Mouse (Mus musculus) left cerebral cortex, postnatal 4 days (tissue): ENCODE results near the gene Cep83. TPM values are rescaled to one million over a fixed set of nuclear protein-coding genes. Genes with fewer than 3 reads are reported as not detected.
A peak's percentile ranks its signal among the peaks of the same experiment; 100 is the strongest.

ENCODE experiments used
- DNase-seq: peaks from one replicate; pipeline ENCODE4 v3.0.0-alpha.2; 2022
- intact Hi-C: fragments of 180-260 bp; cut with DNase I; formaldehyde crosslinking; loops from one replicate; pipeline ENCODE4 v1.15.1; 2025
- total RNA-seq, 2 experiments: library from RNA; stranded (reverse); gene quantifications; 2 replicates each; pipeline ENCODE4 v1.2.3; 2021

Gene Cep83
- total RNA-seq, 2 experiments from 2014 or later, result 29.7 to 31.8 TPM

DNA sequence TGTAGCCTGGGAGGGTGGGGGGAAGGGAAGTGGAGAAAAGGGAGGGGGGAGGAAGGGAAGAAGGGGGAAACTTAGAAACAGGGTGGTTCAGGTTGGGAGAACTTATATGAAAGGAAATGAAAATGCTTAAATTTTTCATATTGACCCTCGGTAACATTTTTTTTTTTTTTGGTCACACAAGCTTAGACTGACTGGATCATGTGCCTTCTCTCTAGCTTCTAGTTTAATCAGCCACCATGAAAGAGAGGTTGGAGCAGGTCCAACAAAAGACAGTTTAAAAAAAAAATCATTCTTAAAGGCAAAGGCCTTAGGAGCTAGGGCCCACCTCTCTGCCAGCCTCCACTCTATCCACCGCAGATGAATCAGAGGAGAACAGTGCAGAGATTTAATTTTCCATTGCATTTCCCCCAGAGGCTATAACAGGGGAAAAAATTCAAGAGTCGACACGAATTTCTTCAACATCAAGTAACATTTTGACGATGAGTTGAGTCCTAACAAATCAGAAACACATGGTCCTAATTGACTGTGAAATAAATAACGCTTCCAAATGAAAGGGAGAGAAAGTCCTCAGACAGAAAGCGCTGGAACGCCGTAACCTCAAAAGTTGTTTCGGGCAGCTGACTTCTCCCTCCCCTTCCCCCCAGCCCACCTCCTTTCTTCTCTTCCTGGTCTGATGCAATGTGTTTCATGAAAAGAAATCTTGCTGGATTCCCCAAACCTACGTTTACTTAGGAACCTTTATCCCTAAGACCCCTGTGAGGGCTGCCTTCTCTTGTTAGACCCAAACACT, 135.7 kb downstream of the Cep83 start:
- DNase-seq, result no peak
- intact Hi-C loops, result no loop called here

GRCm38 (mm10) chr10:94825951-94826350, 137.5 kb downstream of the Cep83 start:
- DNase-seq, result no peak
- intact Hi-C loops, result no loop called here

DNA sequence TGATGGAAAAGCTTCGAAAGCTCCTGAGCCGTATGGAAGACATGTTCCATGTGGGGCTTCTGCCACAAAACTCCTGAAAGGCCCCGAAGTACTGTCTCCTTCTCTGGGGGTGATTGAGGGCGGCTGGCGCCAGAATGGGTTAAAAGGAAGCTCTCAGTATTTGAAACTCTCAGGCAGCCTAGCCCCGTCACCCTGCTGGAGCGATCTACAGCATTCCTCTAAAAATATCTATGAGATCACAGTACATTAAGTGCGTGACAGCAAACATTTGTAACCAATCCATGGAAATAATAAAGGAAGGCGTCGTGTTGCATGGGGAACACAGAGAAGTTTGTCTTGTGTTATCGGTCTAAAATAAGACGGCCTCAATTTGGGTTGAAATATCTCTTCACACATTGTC, 138.0 kb downstream of the Cep83 start:
- intact Hi-C loops, result no loop called here
- no peak for DNase-seq

GRCm38 (mm10) chr10:94827325-94827724, 138.9 kb downstream of the Cep83 start:
- DNase-seq, result no peak
- intact Hi-C loops, result no loop called here

DNA sequence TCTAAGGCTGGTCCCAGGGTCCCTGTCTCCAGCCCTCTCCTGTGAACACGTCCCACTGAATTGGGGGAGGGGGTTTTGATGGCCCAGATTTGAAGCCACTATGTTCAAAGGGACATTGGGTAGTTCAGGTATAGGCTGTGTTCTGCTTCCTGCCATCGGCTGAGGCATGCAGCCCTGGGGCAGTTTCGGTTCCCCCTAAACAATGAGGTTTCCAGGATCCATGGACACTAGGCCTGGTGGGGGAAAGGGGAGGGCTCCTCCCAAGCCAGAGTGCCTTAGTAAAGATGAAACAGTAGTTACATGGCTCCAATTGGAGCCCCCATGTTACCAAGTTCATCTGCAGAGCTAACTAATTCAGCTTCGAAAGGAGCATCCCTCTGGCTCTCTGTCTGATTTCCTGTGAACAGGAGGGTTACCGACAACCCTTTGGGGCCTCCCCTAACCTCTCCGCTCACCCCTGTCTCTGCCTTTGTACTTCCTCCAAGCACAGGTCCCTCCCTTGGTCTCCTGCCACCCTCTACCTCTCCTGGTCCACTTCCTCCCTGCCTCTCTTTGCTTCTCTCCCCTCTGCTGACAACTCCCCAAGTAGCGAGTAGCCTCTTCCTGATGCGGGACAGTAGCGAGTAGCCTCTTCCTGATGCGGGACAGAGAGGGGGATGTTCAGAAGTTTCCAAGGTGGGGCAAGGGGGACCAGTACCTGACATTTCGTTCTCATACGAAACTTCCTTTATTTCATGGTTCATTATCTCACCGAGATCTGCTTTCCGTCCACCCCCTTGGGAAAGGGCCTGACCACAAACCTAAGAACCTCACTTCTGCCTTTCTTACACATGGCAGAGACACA, 139.7 kb downstream of the Cep83 start:
- DNase-seq, result no peak
- intact Hi-C loops, result no loop called here

DNA sequence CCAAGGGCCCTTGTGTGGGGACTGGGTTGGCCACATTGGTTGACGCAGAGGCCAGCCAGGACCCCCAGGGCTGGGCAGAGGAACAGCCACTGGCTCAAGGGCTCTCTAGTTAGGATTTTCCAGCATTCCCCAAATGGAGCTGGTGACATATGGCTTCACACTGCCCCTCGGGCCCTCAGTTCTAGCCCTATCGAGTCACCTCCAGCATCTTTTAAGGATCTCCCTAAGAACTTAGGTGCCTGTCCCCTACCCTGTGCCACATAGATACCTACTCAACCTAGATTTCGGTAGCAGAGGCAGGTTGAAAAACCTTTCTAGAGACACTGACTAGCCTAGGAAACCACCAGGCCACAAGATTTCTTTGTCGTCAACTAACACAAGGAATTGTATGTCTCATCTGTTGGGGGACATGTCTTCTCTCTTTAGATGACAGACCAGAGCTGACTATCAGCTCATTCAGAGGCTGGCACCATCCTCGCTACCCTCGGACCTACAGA, 140.3 kb downstream of the Cep83 start:
- no peak for DNase-seq
- intact Hi-C loops, result no loop called here

- DNase-seq, result peak; percentile 94
- intact Hi-C loops, result no loop called here
Measured at GRCm38 (mm10) chr10:94829407-94829806, 141.0 kb downstream of the Cep83 start.

DNA sequence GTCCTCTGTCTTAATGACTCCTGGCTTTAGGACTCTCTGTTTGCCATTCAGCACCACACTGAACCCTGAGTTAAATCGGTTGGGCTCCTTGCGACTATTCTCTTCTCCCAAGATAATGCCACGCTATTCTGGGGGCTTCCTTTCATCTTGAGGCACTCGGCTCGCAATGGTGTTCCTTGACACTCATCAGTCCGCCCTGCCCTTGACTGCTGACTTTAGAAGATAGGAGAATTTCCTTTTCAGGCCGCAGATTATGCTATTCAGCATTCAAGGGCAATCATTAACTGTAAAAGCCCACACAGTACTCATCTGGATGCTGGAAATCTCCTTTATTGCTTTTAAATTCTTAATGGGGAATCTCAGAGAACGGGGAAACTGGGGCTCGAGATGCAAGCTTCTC, 147.4 kb downstream of the Cep83 start:
- no peak for DNase-seq
- intact Hi-C loops, result loop anchor here (10.0 kb wide), 1 partner anchor 109 kb away; the partner anchor contains the start of gene Plxnc1
